In genomic region chr10:100716084-100716667, GRCm38 (mm10) we compare ENCODE assay signal across 21 mouse cellular contexts.
"Had no signal": no experiment of that assay in that cellular context is flagged by ENCODE, and none has a peak within 500 bp of the region (broad histone marks: within the 10 kb centered on the region; RNA-seq: fewer than 3 reads in every experiment).

No protein-coding gene starts in this region.

- H3K4me2 ChIP-seq: limb, embryonic 13.5 days; liver, embryonic 12.5 days; liver, embryonic 15.5 days; midbrain, embryonic 11.5 days; midbrain, embryonic 15.5 days; neural tube, embryonic 13.5 days; stomach, embryonic 15.5 days had no signal

- H3K27ac ChIP-seq: limb, embryonic 10.5 days; limb, embryonic 13.5 days; liver, embryonic 12.5 days; liver, embryonic 15.5 days; midbrain, embryonic 15.5 days; neural tube, embryonic 13.5 days; stomach, embryonic 15.5 days had no signal

- H3K27me3 ChIP-seq: limb, embryonic 13.5 days; liver, embryonic 12.5 days; liver, embryonic 15.5 days; megakaryocyte, embryonic 14.5 days; midbrain, embryonic 15.5 days; neural tube, embryonic 13.5 days; stomach, embryonic 15.5 days had no signal

- H3K4me1 ChIP-seq: limb, embryonic 10.5 days; limb, embryonic 13.5 days; liver, embryonic 12.5 days; liver, embryonic 15.5 days; midbrain, embryonic 15.5 days; neural tube, embryonic 13.5 days; stomach, embryonic 15.5 days had no signal

- H3K4me3 ChIP-seq: limb, embryonic 10.5 days; limb, embryonic 13.5 days; liver, embryonic 12.5 days; liver, embryonic 15.5 days; megakaryocyte, embryonic 14.5 days; midbrain, embryonic 15.5 days; neural tube, embryonic 13.5 days; stomach, embryonic 15.5 days had no signal

- ATAC-seq: intestine, postnatal 0 days; liver, embryonic 12.5 days; midbrain, embryonic 15.5 days had no signal

- DNase-seq: kidney, adult 2 months; kidney, postnatal 10 days; kidney, postnatal 36 days; liver; lung, adult 2 months; lung, postnatal 14 days; lung, postnatal 4 days; retina, postnatal 1 day; right cerebral cortex, postnatal 25 days; spleen, adult 18-20 months; thymus, postnatal 25 days had no signal

- H3K36me3 ChIP-seq: limb, embryonic 10.5 days; limb, embryonic 13.5 days; liver, embryonic 12.5 days; liver, embryonic 15.5 days; midbrain, embryonic 15.5 days; neural tube, embryonic 13.5 days; stomach, embryonic 15.5 days had no signal

- H3K9me3 ChIP-seq: limb, embryonic 10.5 days; limb, embryonic 13.5 days; liver, embryonic 12.5 days; liver, embryonic 15.5 days; megakaryocyte, embryonic 14.5 days; midbrain, embryonic 15.5 days; neural tube, embryonic 13.5 days; stomach, embryonic 15.5 days had no signal

- H3K9ac ChIP-seq: limb, embryonic 13.5 days; liver, embryonic 12.5 days; liver, embryonic 15.5 days; midbrain, embryonic 15.5 days; neural tube, embryonic 13.5 days; stomach, embryonic 15.5 days had no signal
